Mouse (Mus musculus) myocyte (in vitro differentiated cells): ENCODE data around the gene Tk2. TPM values are rescaled to one million over a fixed set of nuclear protein-coding genes. Genes with fewer than 3 reads are reported as not detected.

Source experiments
- H3K27me3 ChIP-seq: one replicate; pipeline ENCODE4 v1.6.1; 2011; ENCODE audit not compliant: control insufficient read depth, insufficient read depth, insufficient read length
- H3K36me3 ChIP-seq: one replicate; pipeline ENCODE4 v1.6.1; 2011; ENCODE audit not compliant: control insufficient read depth, insufficient read depth
- H3K4me2 ChIP-seq: one replicate; pipeline ENCODE4 v1.6.1; 2011; ENCODE audit warnings: low read depth, control low read depth
- H3K4me3 ChIP-seq: one replicate; pipeline ENCODE4 v1.5.1; 2011; ENCODE audit warnings: mild to moderate bottlenecking, control low read depth, moderate library complexity
- H3K79me2 ChIP-seq: one replicate; pipeline ENCODE4 v1.6.1; 2011; ENCODE audit not compliant: control insufficient read depth, insufficient read depth
- H3ac ChIP-seq: one replicate; pipeline ENCODE4 v1.6.1; 2011; ENCODE audit not compliant: control insufficient read depth, insufficient read length
- CEBPB ChIP-seq: IDR thresholded peaks from 2 replicates; pipeline ENCODE4 v1.6.1; 2011; ENCODE audit warnings: mild to moderate bottlenecking, moderate library complexity; ENCODE audit not compliant: poor library complexity, insufficient read depth, severe bottlenecking
- E2F4 ChIP-seq: IDR thresholded peaks from one replicate; pipeline ENCODE4 v1.6.1; 2011; ENCODE audit warnings: mild to moderate bottlenecking, control low read depth, moderate library complexity; ENCODE audit not compliant: insufficient read depth
- MAX ChIP-seq: IDR thresholded peaks from one replicate; pipeline ENCODE4 v1.6.1; 2011; ENCODE audit warnings: low read depth, mild to moderate bottlenecking, control low read depth
- MYOD1 ChIP-seq, 3 experiments: IDR thresholded peaks; one replicate each; pipeline ENCODE4 v1.6.1; 2011; ENCODE audit warnings: control low read depth in 2 of 3, low read depth in 2 of 3, mild to moderate bottlenecking in 2 of 3, moderate library complexity in 1 of 3; ENCODE audit not compliant: insufficient read length in 2 of 3, control insufficient read depth in 1 of 3
- MYOG ChIP-seq, 3 experiments: IDR thresholded peaks; one replicate each; pipeline ENCODE4 v1.6.1; 2011; ENCODE audit warnings: control low read depth in 2 of 3, low read depth in 2 of 3, mild to moderate bottlenecking in 2 of 3; ENCODE audit not compliant: insufficient read length in 2 of 3, control insufficient read depth in 1 of 3, insufficient read depth in 1 of 3
- POLR2A ChIP-seq: IDR thresholded peaks from one replicate; pipeline ENCODE4 v1.6.1; 2011; ENCODE audit warnings: low read depth, mild to moderate bottlenecking, control low read depth, moderate library complexity; ENCODE audit not compliant: insufficient read length
- POLR2AphosphoS2 ChIP-seq: IDR thresholded peaks from one replicate; pipeline ENCODE4 v1.6.1; 2011; ENCODE audit warnings: low read depth, control low read depth; ENCODE audit not compliant: insufficient read length
- REST ChIP-seq: IDR thresholded peaks from one replicate; pipeline ENCODE4 v1.6.1; 2011; ENCODE audit warnings: mild to moderate bottlenecking, control low read depth, moderate library complexity; ENCODE audit not compliant: insufficient read depth, insufficient read length
- SRF ChIP-seq: IDR thresholded peaks from one replicate; pipeline ENCODE4 v1.6.1; 2011; ENCODE audit warnings: low read depth; ENCODE audit not compliant: control insufficient read depth, insufficient read length
- TCF12 ChIP-seq: IDR thresholded peaks from one replicate; pipeline ENCODE4 v1.6.1; 2011; ENCODE audit warnings: mild to moderate bottlenecking, control low read depth; ENCODE audit not compliant: poor library complexity, insufficient read depth, severe bottlenecking
- TCF3 ChIP-seq: IDR thresholded peaks from one replicate; pipeline ENCODE4 v1.6.1; 2011; ENCODE audit warnings: low read depth, control low read depth; ENCODE audit not compliant: insufficient read length
- USF1 ChIP-seq: IDR thresholded peaks from one replicate; pipeline ENCODE4 v1.6.1; 2011; ENCODE audit warnings: low read depth, mild to moderate bottlenecking, control low read depth, moderate library complexity
- polyA plus RNA-seq: library from polyadenylated mRNA; unstranded; fragments of >200 nt; fragmentation: generic; extraction: Trizol; gene quantifications from one replicate; pipeline ENCODE4 v1.2.1, GENCODE M21; 2012; ENCODE audit warnings: missing spikeins

Tk2 gene
- polyA plus RNA-seq, 1 experiment, result 10.3 TPM

DNA sequence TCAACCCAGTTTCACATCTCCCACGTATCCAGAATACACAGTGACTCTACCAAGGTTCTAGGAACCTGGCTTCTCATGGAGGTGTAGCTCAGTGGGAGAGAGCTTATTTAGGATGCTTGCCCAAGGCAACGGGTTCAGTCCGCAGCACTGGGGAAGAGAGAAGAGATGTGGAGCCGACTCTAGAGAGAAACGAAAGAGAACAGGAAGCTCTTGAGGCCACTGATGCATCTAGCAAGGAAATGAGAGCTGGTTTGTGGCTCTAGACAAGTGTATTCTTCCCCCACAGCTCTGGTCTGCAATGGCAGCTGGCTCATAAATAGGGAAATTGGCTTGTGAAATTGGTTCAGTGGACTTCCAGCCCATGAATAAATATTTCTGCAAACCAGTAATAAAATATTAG is 48.6 kb downstream of the Tk2 start:
- no peak for TF ChIP-seq CEBPB
- no peak for TF ChIP-seq USF1
- no peak for TF ChIP-seq SRF
- TF ChIP-seq POLR2AphosphoS2, result no peak
- TF ChIP-seq E2F4, result no peak
- TF ChIP-seq MYOD1 (IDR thresholded peaks at IDR 0.05; ENCODE audit: control insufficient read depth in 1 of 3, insufficient read length in 2 of 3, low read depth in 2 of 3), result no peak
- no peak for TF ChIP-seq MYOG (IDR thresholded peaks at IDR 0.05; ENCODE audit: control insufficient read depth in 1 of 3, insufficient read depth in 1 of 3, insufficient read length in 2 of 3, low read depth in 2 of 3)
- no peak for TF ChIP-seq TCF12
- TF ChIP-seq MAX, result no peak
- no peak for TF ChIP-seq REST
- H3K27me3 ChIP-seq, result no peaks in the 10 kb centered on the region
- H3K36me3 ChIP-seq, result no peaks in the 10 kb centered on the region
- H3K79me2 ChIP-seq, result no peaks in the 10 kb centered on the region
- no peak overlapping the region for H3K4me2 ChIP-seq
- no peak overlapping the region for H3ac ChIP-seq
- H3K4me3 ChIP-seq, result no peak overlapping the region

- H3K27me3 ChIP-seq, result no peaks in the 10 kb centered on the region
- H3K4me2 ChIP-seq, result peak overlapping the region; percentile 65
- no peaks in the 10 kb centered on the region for H3K79me2 ChIP-seq
- H3ac ChIP-seq, result no peak overlapping the region
- no peaks in the 10 kb centered on the region for H3K36me3 ChIP-seq
- no peak overlapping the region for H3K4me3 ChIP-seq
- TF ChIP-seq SRF, result no peak
- peak in 1 of 3 experiments; percentile 36 for TF ChIP-seq MYOD1 (IDR thresholded peaks at IDR 0.05; ENCODE audit: control insufficient read depth in 1 of 3, insufficient read length in 2 of 3, low read depth in 2 of 3)
Observed at GRCm38 (mm10) chr8:104191496-104191895, 56.9 kb downstream of the Tk2 start.

DNA sequence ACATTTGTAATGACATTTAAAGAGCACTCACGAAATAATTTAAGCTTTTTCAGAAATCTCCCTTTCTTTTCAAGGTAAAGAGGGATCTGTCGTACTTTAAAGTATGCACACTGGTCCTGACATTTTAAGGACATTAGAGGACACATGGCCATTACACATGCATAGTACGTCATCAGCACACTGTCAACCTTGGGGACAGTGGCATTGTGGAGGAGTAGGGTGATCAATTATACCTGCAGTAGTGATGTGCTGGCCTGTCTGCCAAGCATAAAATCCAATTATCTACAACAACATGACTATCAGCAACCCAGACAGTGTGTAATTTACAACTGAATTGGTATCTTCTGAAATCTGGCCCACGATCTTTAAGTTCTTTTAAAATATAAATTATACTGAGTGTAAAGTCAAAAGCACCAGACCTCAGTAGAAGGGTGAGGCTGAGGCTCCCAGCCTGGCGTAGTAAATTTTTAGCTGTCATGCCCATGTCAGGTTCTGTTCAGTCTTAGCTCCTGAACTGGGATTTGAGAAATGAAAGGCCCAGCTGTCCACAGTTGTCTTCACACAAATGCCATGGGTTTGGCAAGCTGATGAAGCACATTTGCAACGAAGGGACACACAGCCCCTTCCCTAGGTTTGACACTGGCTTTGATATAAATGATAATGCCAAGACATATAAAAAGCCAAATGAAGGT is 57.4 kb downstream of the Tk2 start:
- Histone ChIP-seq H3K4me2 (peak overlapping the region; percentile 65), H3K79me2 (no peaks in the 10 kb centered on the region), H3K4me3 (no peak overlapping the region), H3ac (no peak overlapping the region), H3K27me3 (no peaks in the 10 kb centered on the region), H3K36me3 (no peaks in the 10 kb centered on the region)
- peak in 1 of 3 experiments; percentile 46 for TF ChIP-seq MYOD1 (IDR thresholded peaks at IDR 0.05; ENCODE audit: control insufficient read depth in 1 of 3, insufficient read length in 2 of 3, low read depth in 2 of 3)
- no peak for TF ChIP-seq TCF12
- TF ChIP-seq E2F4, result no peak
- TF ChIP-seq MYOG (IDR thresholded peaks at IDR 0.05; ENCODE audit: control insufficient read depth in 1 of 3, insufficient read depth in 1 of 3, insufficient read length in 2 of 3, low read depth in 2 of 3), result peak in 1 of 3 experiments; percentile 7
- TF ChIP-seq POLR2A, result no peak
- no peak for TF ChIP-seq REST
- no peak for TF ChIP-seq SRF
- no peak for TF ChIP-seq MAX

DNA sequence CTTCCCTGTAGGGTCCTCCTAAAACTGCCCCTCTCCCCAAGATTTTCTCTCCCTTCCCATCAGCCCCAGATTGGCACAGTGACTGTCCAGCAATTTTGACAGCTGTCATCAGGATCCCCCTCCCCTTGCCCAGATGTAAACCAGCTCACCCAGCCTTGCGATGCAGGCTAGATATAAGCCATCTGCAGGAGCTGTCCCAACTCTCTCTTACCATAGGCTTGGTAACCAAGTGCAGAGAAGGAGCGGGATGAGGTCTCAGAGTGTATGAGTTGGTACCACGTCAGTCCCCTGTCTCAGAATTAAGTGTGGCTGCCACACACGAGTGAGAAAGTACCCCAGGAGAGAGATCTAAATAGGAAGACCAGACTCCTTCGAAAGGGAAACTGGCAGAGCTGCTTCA is 59.9 kb downstream of the Tk2 start:
- Histone ChIP-seq H3ac (no peak overlapping the region), H3K4me2 (no peak overlapping the region), H3K79me2 (no peaks in the 10 kb centered on the region), H3K4me3 (no peak overlapping the region), H3K27me3 (no peaks in the 10 kb centered on the region), H3K36me3 (no peaks in the 10 kb centered on the region)
- TF ChIP-seq E2F4, result no peak
- TF ChIP-seq POLR2A, result no peak
- no peak for TF ChIP-seq MAX
- no peak for TF ChIP-seq USF1
- TF ChIP-seq MYOD1 (IDR thresholded peaks at IDR 0.05; ENCODE audit: control insufficient read depth in 1 of 3, insufficient read length in 2 of 3, low read depth in 2 of 3), result no peak

DNA sequence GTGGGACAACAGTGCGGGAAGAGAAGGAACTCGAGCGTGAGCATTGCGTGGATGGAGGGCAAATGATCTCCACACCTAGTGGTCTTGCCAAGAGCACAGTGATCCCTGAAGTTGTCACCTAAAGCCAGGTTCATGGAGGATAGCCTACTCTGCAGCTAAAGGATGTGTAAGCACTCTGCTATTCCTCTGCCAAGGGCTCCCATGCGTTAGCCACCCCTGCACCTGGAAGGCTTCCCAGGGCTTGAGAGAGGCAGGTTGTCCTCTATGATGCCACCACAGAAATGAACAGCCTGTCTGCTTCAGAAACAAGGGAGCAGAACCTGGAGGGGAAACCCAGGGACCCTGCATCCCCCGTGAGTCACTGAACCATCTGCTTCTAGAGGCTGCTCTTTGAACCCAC is 60.7 kb downstream of the Tk2 start:
- H3K36me3 ChIP-seq, result no peaks in the 10 kb centered on the region
- no peaks in the 10 kb centered on the region for H3K79me2 ChIP-seq
- no peaks in the 10 kb centered on the region for H3K27me3 ChIP-seq
- H3ac ChIP-seq, result no peak overlapping the region
- H3K4me2 ChIP-seq, result no peak overlapping the region
- no peak overlapping the region for H3K4me3 ChIP-seq
- TF ChIP-seq POLR2A, result no peak
- TF ChIP-seq MYOD1 (IDR thresholded peaks at IDR 0.05; ENCODE audit: control insufficient read depth in 1 of 3, insufficient read length in 2 of 3, low read depth in 2 of 3), result no peak
- no peak for TF ChIP-seq TCF12
- no peak for TF ChIP-seq USF1
- TF ChIP-seq E2F4, result no peak
- no peak for TF ChIP-seq MAX

DNA sequence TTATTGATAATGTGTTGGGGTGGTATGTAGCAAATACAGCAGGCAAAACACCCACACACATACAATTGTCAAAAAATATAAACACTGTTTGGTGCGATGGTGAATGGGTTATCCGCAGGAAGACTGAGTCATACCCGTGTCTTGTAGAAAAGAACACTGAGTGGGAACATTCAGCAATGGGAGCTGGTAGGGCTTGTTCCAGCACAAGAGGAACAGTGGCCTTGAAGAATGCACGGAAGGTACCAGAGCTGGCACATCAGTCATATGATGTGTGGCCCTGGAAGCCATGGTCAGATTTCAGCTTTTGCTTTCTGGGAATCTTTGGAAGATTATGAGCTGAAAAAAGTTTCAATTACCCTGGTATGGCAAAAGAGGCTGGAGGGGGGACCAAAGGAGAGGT is 61.5 kb downstream of the Tk2 start:
- Histone ChIP-seq H3K36me3 (no peaks in the 10 kb centered on the region), H3K27me3 (no peaks in the 10 kb centered on the region), H3K4me3 (no peak overlapping the region), H3K4me2 (no peak overlapping the region), H3ac (no peak overlapping the region), H3K79me2 (no peaks in the 10 kb centered on the region)
- no peak for TF ChIP-seq E2F4
- TF ChIP-seq POLR2AphosphoS2, result no peak
- TF ChIP-seq USF1, result no peak
- TF ChIP-seq TCF3, result no peak
- TF ChIP-seq CEBPB, result no peak
- TF ChIP-seq MYOG (IDR thresholded peaks at IDR 0.05; ENCODE audit: control insufficient read depth in 1 of 3, insufficient read depth in 1 of 3, insufficient read length in 2 of 3, low read depth in 2 of 3), result no peak
- no peak for TF ChIP-seq SRF
- no peak for TF ChIP-seq MAX
- TF ChIP-seq MYOD1 (IDR thresholded peaks at IDR 0.05; ENCODE audit: control insufficient read depth in 1 of 3, insufficient read length in 2 of 3, low read depth in 2 of 3), result no peak
